Mouse (Mus musculus): ENCODE data around the gene Mmgt1. TPM values are rescaled to one million over a fixed set of nuclear protein-coding genes. Genes with fewer than 3 reads are reported as not detected.

Gene Mmgt1
- polyA plus RNA-seq, 1 experiment from 2014 or later: 52.2 TPM

DNA sequence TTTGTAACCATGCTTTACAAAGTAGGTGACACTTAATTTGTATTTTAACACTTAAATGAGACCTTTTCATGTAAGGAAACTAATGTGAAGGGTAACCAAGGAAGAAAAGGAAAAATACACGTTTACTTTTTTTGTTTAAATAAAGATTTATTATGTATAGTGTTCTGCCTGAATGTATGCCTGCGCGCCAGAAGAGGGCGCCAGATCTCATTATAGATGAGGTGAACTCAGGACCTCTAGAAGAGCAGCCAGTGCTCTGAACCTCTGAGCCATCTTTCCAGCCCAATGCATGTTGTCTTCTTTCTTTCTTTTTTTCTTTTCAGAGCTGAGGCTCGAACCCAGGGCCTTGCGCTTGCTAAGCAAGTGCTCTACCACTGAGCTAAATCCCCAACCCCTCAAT is 25.4 kb downstream of the Mmgt1 start:
- Histone ChIP-seq H3K9ac (replicated peaks) (no peak overlapping the region), H3K27me3 (no peaks in the 10 kb centered on the region), H3K4me3 (no peak overlapping the region), H3K36me3 (no peaks in the 10 kb centered on the region), H3K4me1 (no peaks in the 10 kb centered on the region), H3K9me3 (no peaks in the 10 kb centered on the region), H3K4me2 (replicated peaks) (no peak overlapping the region), H3K27ac (replicated peaks) (no peak overlapping the region)
- ATAC-seq (replicated peaks): no peak
- 23% methylated on average over 6 of the region's 6 CpGs for WGBS

DNA sequence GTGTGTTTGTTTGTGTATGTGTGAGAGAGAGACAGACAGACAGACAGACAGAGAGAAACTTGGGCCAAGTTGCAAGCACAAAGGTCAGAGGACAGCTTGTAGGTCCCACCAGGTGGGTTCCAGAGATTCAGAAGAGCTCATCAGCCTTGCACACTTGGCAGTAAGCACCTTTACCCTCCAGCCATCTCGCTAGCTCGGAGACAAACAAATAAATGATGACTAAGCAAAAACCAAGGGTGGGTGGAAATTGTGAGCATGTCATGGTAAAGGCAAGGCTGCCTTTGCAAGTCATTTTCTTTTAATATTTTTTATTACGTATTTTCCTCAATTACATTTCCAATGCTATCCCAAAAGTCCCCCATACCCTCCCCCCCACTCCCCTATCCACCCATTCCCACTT is 44.3 kb downstream of the Mmgt1 start:
- no peaks in the 10 kb centered on the region for H3K4me1 ChIP-seq
- H3K9me3 ChIP-seq: no peaks in the 10 kb centered on the region
- H3K4me3 ChIP-seq: no peak overlapping the region
- no peaks in the 10 kb centered on the region for H3K36me3 ChIP-seq
- ATAC-seq (replicated peaks): no peak
- 80% methylated on average over 3 of the region's 3 CpGs for WGBS
- no peaks in the 10 kb centered on the region for H3K27me3 ChIP-seq
- no peak overlapping the region for H3K9ac ChIP-seq (replicated peaks)
- no peak overlapping the region for H3K4me2 ChIP-seq (replicated peaks)
- H3K27ac ChIP-seq (replicated peaks): no peak overlapping the region

DNA sequence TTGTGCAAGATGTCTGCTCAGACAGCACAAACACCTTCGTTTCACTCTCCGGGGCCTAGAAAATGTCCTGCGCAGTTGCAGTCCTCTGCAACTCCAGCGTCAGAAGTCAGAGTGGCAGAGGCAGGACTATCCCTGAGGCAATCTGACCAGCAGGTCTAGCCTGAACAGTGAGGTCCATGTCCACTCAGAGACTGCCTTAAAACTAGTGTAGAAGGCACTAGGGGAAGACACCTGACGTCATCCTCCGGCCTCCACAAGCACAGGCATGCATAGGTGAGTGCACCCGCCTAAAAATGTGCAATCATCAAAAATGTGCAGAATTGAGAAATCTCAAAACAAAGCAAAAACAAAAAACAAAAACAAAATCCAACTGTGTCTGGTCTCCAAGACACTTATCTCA is 48.4 kb downstream of the Mmgt1 start, which contains the start of gene Gm648:
Gene Gm648, minus strand, starts transcription at position 101 of the 400 bp plus-strand sequence.
- WGBS: 91% methylated on average over 7 of the region's 7 CpGs
- no peaks in the 10 kb centered on the region for H3K27me3 ChIP-seq
- no peak within 1 kb of the TSS for H3K9ac ChIP-seq (replicated peaks)
- no peak within 1 kb of the TSS for H3K27ac ChIP-seq (replicated peaks)
- H3K36me3 ChIP-seq: no peaks in the 10 kb centered on the region
- no peak within 1 kb of the TSS for H3K4me3 ChIP-seq
- H3K4me1 ChIP-seq: no peaks in the 10 kb centered on the region
- no peak for ATAC-seq (replicated peaks)
- H3K9me3 ChIP-seq: no peaks in the 10 kb centered on the region
- H3K4me2 ChIP-seq (replicated peaks): no peak within 1 kb of the TSS

DNA sequence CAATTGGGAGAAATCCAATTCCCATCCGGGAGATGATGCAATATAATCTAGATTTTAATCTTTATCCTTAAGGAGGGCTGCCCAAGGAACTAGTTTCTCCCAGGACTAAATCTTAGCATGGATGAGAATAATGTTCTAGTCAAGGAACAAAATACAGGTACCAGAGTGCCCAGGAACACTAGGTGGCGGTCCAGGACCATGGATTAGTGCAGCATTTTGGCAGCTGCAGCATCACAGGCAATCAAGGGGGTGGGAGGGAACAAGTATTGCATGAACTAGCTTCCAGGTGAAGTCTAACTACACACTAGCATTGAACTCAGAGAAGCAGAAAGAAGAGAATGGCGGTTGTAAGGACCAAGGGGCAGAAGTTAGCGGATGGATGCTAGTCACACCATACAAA is 60.7 kb downstream of the Mmgt1 start:
- H3K4me2 ChIP-seq (replicated peaks): no peak overlapping the region
- no peaks in the 10 kb centered on the region for H3K4me1 ChIP-seq
- ATAC-seq (replicated peaks): no peak
- no peak overlapping the region for H3K4me3 ChIP-seq
- no peak overlapping the region for H3K9ac ChIP-seq (replicated peaks)
- no peaks in the 10 kb centered on the region for H3K36me3 ChIP-seq
- no peak overlapping the region for H3K27ac ChIP-seq (replicated peaks)
- no peaks in the 10 kb centered on the region for H3K9me3 ChIP-seq
- WGBS: 53% methylated on average over 4 of the region's 4 CpGs
- no peaks in the 10 kb centered on the region for H3K27me3 ChIP-seq

Small RNA genes lying within 50 kb of the gene (microRNA-seq; reads per million reads assigned to microRNA genes)
- gene Mir5116: not detected

Other genes starting within 250 kb of the Mmgt1 start
- 15.6 and 18.8 TPM in 2 replicates for gene Smim10l2a, start 223.5 kb downstream of the Mmgt1 start, polyA plus RNA-seq (2015; fragmentation: Nextera tagmentation; extraction: Ambion mirVana)
- 1.2 TPM in 1 of 2 replicates, not detected in the other for gene Gm2174, start 150.1 kb downstream of the Mmgt1 start, polyA plus RNA-seq (2015; fragmentation: Nextera tagmentation; extraction: Ambion mirVana)
- 14.1 and 15.2 TPM in 2 replicates for gene Ints6l, start 143.2 kb downstream of the Mmgt1 start, polyA plus RNA-seq (2015; fragmentation: Nextera tagmentation; extraction: Ambion mirVana)
- not detected in 2 replicates for gene Gm10477, start 73.3 kb downstream of the Mmgt1 start, polyA plus RNA-seq (2015; fragmentation: Nextera tagmentation; extraction: Ambion mirVana)
- gene Gm648, start 48.5 kb downstream of the Mmgt1 start, polyA plus RNA-seq (2015; fragmentation: Nextera tagmentation; extraction: Ambion mirVana): not detected in 2 replicates
- 43.3 and 46.0 TPM in 2 replicates for gene Slc9a6, start 11.7 kb upstream of the Mmgt1 start, polyA plus RNA-seq (2015; fragmentation: Nextera tagmentation; extraction: Ambion mirVana)
- 108 TPM in 2 replicates for gene Fhl1, start 133.7 kb upstream of the Mmgt1 start, polyA plus RNA-seq (2015; fragmentation: Nextera tagmentation; extraction: Ambion mirVana)
- gene Map7d3, start 224.3 kb upstream of the Mmgt1 start, polyA plus RNA-seq (2015; fragmentation: Nextera tagmentation; extraction: Ambion mirVana): 0.27 and 0.32 TPM in 2 replicates